Mouse (Mus musculus) midbrain, embryonic 12.5 days (tissue): ENCODE measurements around the gene Chat. TPM values are rescaled to one million over a fixed set of nuclear protein-coding genes. Genes with fewer than 3 reads are reported as not detected.

ENCODE experiments used
- ATAC-seq: fragments of 200-750 bp; cut with Nextera tagmentation; 2 replicates; pipeline ENCODE4 v1.8.0; 2017; ENCODE audit warnings: low read depth, moderate TSS enrichment, moderate library complexity; ENCODE audit not compliant: low FRiP score
- H3K27ac ChIP-seq: fragments of 300-500 bp; sonication (generic); replicated peaks from 2 replicates; pipeline ENCODE4 v1.5.1; 2016; ENCODE audit warnings: mild to moderate bottlenecking
- H3K27me3 ChIP-seq: fragments of 300-500 bp; sonication (generic); 2 replicates; pipeline ENCODE4 v1.6.1; 2016; ENCODE audit warnings: mild to moderate bottlenecking
- H3K36me3 ChIP-seq: fragments of 300-500 bp; sonication (generic); 2 replicates; pipeline ENCODE4 v1.6.1; 2016
- H3K4me1 ChIP-seq: fragments of 300-500 bp; sonication (generic); 2 replicates; pipeline ENCODE4 v1.6.1; 2016
- H3K4me2 ChIP-seq: fragments of 300-500 bp; sonication (generic); replicated peaks from 2 replicates; pipeline ENCODE4 v1.6.1; 2016; ENCODE audit warnings: mild to moderate bottlenecking, moderate library complexity
- H3K4me3 ChIP-seq: fragments of 300-500 bp; sonication (generic); 2 replicates; pipeline ENCODE4 v1.5.1; 2016; ENCODE audit warnings: mild to moderate bottlenecking
- H3K9ac ChIP-seq: fragments of 300-500 bp; sonication (generic); replicated peaks from 2 replicates; pipeline ENCODE4 v1.6.1; 2016; ENCODE audit warnings: mild to moderate bottlenecking, moderate library complexity
- H3K9me3 ChIP-seq: fragments of 300-500 bp; sonication (generic); 2 replicates; pipeline ENCODE4 v1.6.1; 2016; ENCODE audit warnings: mild to moderate bottlenecking
- WGBS: fragments of 180-500 bp; shearing (Covaris S2); methylation state at CpG from one replicate; pipeline ENCODE4 v1.1.7; 2016; 5-methylcytosine and 5-hydroxymethylcytosine counted together
- polyA plus RNA-seq: library from polyadenylated mRNA; unstranded; fragments of >200 nt; fragmentation: Nextera tagmentation; extraction: Ambion mirVana; gene quantifications from 2 replicates; pipeline ENCODE4 v1.2.1, GENCODE M21; 2016

Chat gene
- 0.18 and 0.19 TPM in 2 replicates for polyA plus RNA-seq

DNA sequence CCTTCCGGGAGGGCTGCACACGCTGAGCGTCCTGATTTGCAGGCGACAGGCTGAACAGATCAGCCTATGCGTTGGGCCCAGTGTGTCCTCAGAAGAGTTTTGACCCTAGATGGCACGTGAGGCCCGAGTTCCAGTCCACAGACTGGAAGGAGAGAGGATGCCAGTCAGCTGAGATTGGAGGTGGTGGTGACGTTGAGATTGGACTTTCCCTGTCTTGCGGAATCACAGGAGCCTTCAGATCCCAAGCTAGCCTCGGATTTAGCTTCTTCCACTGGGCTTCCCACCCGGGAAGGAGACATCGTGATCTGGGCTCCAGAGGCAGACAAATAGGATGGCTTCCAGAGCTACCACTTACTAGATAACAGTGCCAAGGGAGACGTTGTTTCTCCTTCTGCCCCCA, at the start of gene Chat:
Gene Chat, minus strand, starts transcription at position 101 of the 400 bp plus-strand sequence.
- no peak for ATAC-seq
- Histone ChIP-seq H3K4me2 (peak within 1 kb of the TSS; percentile 68), H3K27ac (no peak within 1 kb of the TSS), H3K4me3 (peak within 1 kb of the TSS; percentile 44), H3K4me1 (peaks cover 31% of the 10 kb centered on the region), H3K27me3 (peaks cover 85% of the 10 kb centered on the region), H3K9ac (peak within 1 kb of the TSS; percentile 7; the same call in 1 of the 2 replicates), H3K9me3 (no peaks in the 10 kb centered on the region), H3K36me3 (no peaks in the 10 kb centered on the region)
- WGBS: 12% methylated on average over 13 of the region's 13 CpGs

DNA sequence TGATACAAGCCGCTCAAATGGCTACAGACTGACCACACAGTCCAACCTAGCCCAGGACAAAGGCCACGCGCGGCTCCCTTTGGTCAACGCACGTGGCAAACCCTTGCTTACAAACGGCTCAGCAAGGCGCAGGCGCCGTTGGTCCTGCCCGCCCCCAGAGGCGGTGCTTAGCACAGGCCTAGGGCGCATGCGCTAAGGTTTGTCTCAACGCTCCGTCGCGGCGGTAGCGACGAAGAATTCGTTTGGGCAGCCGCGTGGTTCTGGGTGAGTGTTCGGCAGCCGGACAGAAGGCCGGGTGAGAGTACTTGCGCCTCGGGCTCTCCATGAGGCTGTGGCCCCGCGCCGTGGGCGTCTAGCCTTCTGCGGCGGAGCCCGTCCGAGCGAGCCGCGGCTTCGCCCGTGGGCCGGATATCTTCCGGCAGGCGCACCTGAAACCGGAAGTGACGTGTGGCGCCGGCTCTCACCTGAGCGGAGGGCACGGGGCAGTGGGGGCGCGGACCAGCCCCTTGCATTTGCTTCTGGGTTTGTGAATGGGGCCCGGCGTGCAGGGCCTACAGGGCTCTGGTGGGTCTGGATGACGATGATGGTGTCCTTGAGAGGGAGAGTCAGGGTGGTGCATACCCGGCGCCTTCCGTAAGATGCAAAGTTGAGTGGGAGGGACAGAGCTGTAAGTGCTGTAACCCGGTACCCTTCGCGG, 47.7 kb upstream of the Chat start, which contains the start of gene Ercc6:
Gene Ercc6, plus strand, starts transcription at position 186 of the 697 bp plus-strand sequence.
- WGBS: under 1% methylated on average over 62 of the region's 62 CpGs
- Histone ChIP-seq H3K4me3 (peak within 1 kb of the TSS; percentile 63), H3K4me2 (peak within 1 kb of the TSS; percentile 86), H3K27ac (peak within 1 kb of the TSS; percentile 75), H3K36me3 (peaks cover 15% of the 10 kb centered on the region), H3K27me3 (no peaks in the 10 kb centered on the region), H3K9me3 (no peaks in the 10 kb centered on the region), H3K9ac (peak within 1 kb of the TSS; percentile 56), H3K4me1 (peaks cover 14% of the 10 kb centered on the region)
- ATAC-seq: peak; percentile 97

DNA sequence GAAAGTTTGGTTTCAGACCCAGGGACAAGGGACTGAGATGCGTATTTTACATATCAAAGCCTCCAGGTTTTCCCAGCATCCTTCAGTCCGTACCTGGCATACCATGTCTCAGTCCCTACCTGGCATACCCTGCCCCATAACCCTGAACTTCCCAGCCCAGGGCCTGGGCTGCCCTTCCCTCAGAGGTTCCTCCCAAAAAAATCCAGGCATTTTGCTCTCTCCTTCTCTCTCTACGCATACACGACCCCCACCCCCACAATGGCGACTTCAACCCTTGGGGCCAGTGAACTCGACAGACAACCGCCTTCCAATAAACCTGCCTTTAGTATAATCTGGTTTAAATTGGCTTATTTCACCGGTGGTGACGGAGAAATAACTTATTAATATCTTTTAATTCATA, 47.1 kb upstream of the Chat start:
- 43% methylated on average over 9 of the region's 9 CpGs for WGBS
- ATAC-seq: peak; percentile 64
- H3K4me2 ChIP-seq: peak overlapping the region; percentile 86
- H3K9me3 ChIP-seq: no peaks in the 10 kb centered on the region
- no peak overlapping the region for H3K27ac ChIP-seq
- no peaks in the 10 kb centered on the region for H3K27me3 ChIP-seq
- no peak overlapping the region for H3K9ac ChIP-seq
- peaks cover 12% of the 10 kb centered on the region for H3K36me3 ChIP-seq
- peaks cover 14% of the 10 kb centered on the region for H3K4me1 ChIP-seq
- peak overlapping the region; percentile 63 for H3K4me3 ChIP-seq

DNA sequence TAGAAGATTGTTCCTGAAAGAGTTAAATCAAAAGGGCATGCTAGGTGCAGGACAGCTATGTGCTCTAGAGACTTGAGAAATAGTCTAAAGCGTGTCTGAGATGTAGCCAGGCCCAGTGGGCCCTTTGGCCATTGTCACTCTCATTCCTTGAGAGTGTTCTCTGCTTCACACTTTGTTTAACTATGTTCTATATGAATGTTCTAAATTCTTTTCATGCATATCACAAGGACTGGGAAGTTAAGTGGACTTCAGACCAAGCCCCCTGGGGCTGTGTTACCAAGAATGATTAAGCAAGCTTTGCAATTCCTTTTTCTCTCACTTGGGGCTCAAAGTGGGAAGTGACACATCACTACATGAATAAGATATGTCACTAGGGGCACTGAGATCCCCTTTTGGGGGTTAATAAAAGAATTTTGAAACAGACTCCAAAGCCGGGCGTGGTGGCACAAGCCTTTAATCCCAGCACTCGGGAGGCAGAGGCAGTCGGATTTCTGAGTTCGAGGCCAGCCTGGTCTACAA, 43.7 kb upstream of the Chat start:
- no peak for ATAC-seq
- no peaks in the 10 kb centered on the region for H3K36me3 ChIP-seq

DNA sequence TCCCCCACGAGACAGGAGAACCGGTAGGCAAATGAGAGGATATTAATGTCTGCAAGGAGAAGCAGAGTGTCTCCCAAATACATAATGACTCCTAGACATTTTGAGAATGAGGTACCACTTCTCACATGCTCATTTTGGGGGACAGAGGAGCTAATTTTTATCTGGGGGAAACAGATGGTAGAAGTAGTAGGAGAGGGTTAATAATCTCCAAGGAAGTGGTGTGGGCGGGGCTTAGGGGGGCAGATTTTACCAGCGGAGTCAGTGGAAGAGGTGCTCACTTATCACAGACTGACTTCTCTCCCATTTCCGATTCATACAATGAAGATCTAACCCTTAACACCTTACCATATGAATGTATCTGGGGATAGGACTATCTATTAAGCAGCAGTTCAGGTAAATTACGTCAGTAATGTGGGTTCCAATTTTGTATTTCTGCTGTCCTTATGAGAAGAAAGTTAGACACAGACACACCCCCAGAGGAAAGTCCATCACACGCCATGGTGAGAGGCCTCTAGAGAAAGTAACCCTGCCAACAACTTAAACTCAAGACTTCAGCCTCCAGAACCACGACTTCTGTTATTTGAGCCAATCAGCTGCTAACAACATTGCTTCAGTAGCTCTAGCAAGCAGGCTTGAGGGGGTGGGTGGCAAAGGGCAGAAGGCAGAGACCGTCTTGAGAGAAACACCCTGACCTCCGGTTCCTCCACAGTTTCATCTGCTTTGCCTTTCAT, 42.5 kb upstream of the Chat start:
- ATAC-seq: no peak
- no peak overlapping the region for H3K27ac ChIP-seq
- H3K4me3 ChIP-seq: no peak overlapping the region
- 72% methylated on average over 10 of the region's 10 CpGs for WGBS
- H3K9me3 ChIP-seq: no peaks in the 10 kb centered on the region
- no peak overlapping the region for H3K4me2 ChIP-seq
- H3K4me1 ChIP-seq: peaks cover 3% of the 10 kb centered on the region; the same call in 1 of the 2 replicates
- no peaks in the 10 kb centered on the region for H3K36me3 ChIP-seq
- H3K9ac ChIP-seq: no peak overlapping the region
- 0 out of 2 replicates have a peak, but pooled peaks cover 3% of the 10 kb centered on the region for H3K27me3 ChIP-seq

More for the DNA sequence above, 43.7 kb upstream of the Chat start:
- Histone ChIP-seq H3K4me2 (no peak overlapping the region), H3K9me3 (no peaks in the 10 kb centered on the region), H3K27me3 (0 out of 2 replicates have a peak, but pooled peaks cover 2% of the 10 kb centered on the region), H3K4me3 (no peak overlapping the region), H3K27ac (no peak overlapping the region), H3K9ac (no peak overlapping the region), H3K4me1 (peaks cover 10% of the 10 kb centered on the region)
- WGBS: 88% methylated on average over 6 of the region's 6 CpGs

DNA sequence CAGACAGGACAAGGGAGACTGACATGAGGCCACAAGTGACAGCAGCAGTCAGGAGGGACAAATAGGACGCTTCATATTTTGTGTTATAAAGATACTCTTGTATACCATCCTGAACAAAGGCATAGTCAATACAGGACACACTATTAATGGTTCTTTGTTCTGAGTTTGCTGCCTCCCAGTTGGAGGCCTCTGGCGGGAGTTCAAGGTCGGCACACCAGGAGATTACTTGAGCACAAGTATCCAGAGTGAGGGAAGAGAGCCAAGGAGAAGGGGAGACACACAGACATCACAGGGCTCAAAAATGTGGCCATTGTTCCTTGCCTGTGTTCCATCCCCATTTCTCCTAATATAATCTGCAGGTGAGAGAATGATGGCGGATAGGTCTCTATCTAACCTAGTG, 41.4 kb upstream of the Chat start:
- no peak overlapping the region for H3K9ac ChIP-seq

DNA sequence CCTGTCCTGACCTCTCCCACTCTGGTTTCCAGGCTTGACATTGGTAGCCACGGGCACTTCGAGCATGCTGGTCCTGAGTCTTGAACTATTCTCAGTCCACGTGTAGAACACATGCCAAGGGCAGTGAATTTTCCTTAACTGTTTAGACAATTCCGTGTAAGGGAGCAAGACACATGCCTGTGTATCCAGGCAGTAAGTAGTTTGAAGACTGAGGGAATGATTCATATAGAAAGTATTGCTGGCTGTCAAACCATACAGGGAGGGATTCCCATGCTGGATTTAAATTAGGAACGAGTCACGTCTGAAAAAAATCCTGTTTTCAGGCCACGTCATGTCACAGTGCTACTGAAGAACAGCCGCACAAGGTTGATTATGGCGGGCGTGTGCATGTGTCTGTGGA, 40.5 kb upstream of the Chat start:
- Histone ChIP-seq H3K9me3 (no peaks in the 10 kb centered on the region), H3K27me3 (0 out of 2 replicates have a peak, but pooled peaks cover 6% of the 10 kb centered on the region), H3K9ac (no peak overlapping the region), H3K36me3 (no peaks in the 10 kb centered on the region), H3K4me2 (no peak overlapping the region), H3K4me3 (no peak overlapping the region), H3K4me1 (no peaks in the 10 kb centered on the region), H3K27ac (no peak overlapping the region)
- ATAC-seq: no peak
- 89% methylated on average over 10 of the region's 10 CpGs for WGBS

More for the DNA sequence above, 41.4 kb upstream of the Chat start:
- Histone ChIP-seq H3K9me3 (no peaks in the 10 kb centered on the region), H3K27ac (no peak overlapping the region), H3K4me2 (no peak overlapping the region), H3K4me3 (no peak overlapping the region), H3K36me3 (no peaks in the 10 kb centered on the region), H3K27me3 (0 out of 2 replicates have a peak, but pooled peaks cover 6% of the 10 kb centered on the region), H3K4me1 (no peaks in the 10 kb centered on the region)
- ATAC-seq: no peak
- whole genome bisulfite sequencing: 82% methylated on average over 4 of the region's 4 CpGs

DNA sequence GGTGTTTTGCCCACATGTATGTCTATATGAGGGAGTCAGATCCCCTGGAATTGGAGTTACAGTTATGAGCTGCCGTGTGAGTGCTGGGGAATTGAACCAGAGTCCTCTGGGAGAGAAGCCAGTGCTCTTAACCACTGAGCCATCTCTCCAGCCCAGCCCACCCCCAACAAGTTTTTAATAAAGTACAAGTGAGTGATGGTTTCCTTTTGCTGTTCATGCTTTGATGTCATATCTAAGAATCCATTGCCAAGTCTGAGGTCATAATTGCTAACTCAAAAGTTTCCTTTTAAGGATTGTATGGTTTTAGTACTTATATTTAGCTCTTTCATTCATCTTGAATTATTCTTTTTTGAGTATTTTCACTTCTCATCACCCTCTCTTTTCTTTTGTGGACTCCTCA, 38.1 kb upstream of the Chat start:
- Histone ChIP-seq H3K9ac (no peak overlapping the region), H3K9me3 (no peaks in the 10 kb centered on the region), H3K27ac (no peak overlapping the region), H3K4me1 (no peaks in the 10 kb centered on the region), H3K27me3 (0 out of 2 replicates have a peak, but pooled peaks cover 6% of the 10 kb centered on the region), H3K36me3 (no peaks in the 10 kb centered on the region), H3K4me3 (no peak overlapping the region), H3K4me2 (no peak overlapping the region)
- no peak for ATAC-seq
- 89% methylated on average over 1 of the region's 1 CpGs for WGBS

DNA sequence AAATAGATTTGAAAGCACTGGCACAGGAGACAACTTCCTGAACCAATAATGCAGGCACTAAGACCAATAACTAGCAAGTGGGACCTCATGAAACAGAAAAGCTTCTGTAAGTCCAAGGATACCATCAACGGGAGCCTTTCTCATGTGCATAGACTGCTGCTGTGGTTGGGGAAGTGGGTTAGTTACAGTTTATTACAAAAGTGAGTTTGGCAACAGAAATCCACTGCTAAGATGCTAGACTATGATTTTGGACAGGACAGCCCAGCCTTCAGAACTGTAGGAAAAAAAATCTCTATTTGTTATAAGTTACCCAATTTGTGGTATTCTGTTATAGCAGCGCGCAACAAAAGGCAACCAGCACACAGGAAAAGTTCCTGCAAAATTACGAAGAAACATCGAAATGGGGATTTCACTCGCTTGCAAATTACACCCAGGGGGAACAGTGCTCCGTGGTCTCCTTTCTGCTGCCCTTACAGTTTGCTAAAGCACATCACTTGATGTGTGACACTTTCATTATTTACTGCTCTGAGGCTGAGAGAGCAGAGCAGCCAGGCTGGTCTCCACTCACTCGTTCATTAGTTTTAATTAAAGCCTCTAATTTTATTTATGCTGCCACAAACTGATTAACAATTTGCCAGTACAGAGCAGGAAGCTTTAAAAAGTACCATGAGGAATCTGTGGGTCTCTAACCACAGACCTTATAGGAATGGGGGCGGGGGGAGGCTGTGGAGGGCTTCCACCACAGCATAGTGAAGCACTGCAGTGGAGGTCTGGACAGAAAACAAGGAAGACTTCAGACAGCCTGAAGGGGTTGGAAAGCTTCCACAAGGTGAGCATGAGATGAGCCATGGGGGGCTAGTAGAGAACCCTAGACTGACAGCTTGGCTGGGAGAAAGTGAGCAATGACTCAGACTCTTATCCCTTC, 37.2 kb upstream of the Chat start:
- H3K4me2 ChIP-seq: no peak overlapping the region
- ATAC-seq: no peak
- WGBS: 78% methylated on average over 9 of the region's 9 CpGs

DNA sequence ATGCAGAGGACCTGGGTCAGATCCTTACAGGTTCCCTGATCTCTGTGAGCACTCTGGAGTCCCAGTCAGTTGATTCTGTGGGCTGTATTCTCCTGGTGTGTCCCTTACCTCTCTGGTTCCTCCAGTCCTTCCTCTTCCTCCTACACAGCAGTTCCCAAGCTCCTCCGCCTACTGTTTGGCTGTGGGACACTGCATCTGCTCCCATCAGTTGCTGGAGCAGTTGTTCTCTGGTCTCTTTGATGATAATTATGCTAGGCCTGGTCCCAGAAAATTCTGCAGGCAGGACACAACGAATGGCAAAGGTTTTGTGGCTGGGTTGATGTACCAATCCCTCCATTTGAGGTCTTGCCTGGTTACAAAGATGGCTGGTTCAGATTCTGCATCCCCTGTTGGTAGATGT, 35.5 kb upstream of the Chat start:
- Histone ChIP-seq H3K9me3 (no peaks in the 10 kb centered on the region), H3K27ac (no peak overlapping the region), H3K4me1 (no peaks in the 10 kb centered on the region), H3K36me3 (no peaks in the 10 kb centered on the region), H3K27me3 (0 out of 2 replicates have a peak, but pooled peaks cover 6% of the 10 kb centered on the region), H3K4me3 (no peak overlapping the region), H3K9ac (no peak overlapping the region), H3K4me2 (no peak overlapping the region)
- 85% methylated on average over 2 of the region's 2 CpGs for WGBS
- no peak for ATAC-seq

More for the DNA sequence above, 37.2 kb upstream of the Chat start:
- Histone ChIP-seq H3K27ac (no peak overlapping the region), H3K4me1 (no peaks in the 10 kb centered on the region), H3K9me3 (no peaks in the 10 kb centered on the region), H3K27me3 (0 out of 2 replicates have a peak, but pooled peaks cover 6% of the 10 kb centered on the region), H3K4me3 (no peak overlapping the region), H3K9ac (no peak overlapping the region), H3K36me3 (no peaks in the 10 kb centered on the region)

DNA sequence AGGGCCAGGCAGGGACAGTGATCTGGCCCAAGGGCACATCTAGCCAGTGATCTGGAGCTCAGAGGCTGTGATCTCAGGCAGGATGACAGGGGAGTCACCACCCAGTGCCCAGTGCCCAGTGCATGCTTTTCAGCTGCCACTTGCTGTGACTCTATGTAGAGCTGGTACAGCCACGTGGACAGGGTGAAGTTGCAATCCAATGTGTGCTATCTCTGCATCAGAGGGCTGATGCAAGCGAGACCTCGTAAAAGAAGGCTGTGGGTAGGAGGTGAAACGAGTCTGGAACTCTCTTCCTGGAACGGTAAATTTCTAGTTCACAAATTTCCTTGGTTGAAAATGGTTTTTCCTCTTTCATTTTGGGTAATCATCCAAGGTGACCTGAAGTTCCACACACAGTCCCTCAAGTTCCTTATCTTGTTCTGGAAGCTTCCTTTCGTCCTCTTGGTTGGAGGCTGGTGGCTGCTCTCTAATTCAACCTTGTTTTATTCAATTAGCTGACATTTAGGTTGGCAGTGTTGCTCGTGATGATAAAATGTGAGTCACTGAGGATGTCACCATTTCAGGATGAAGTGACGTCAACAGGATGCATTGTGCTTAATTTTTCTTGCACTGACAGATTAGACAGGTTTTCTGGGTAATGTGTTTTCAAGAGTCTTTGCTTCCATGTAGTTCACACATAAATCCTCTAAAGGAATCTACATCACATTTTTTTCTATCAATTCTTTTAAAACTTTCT, 30.5 kb upstream of the Chat start:
- no peak overlapping the region for H3K27ac ChIP-seq
- no peak for ATAC-seq
- no peak overlapping the region for H3K9ac ChIP-seq
- no peaks in the 10 kb centered on the region for H3K36me3 ChIP-seq
- H3K4me3 ChIP-seq: no peak overlapping the region
- no peaks in the 10 kb centered on the region for H3K9me3 ChIP-seq
- no peak overlapping the region for H3K4me2 ChIP-seq
- H3K27me3 ChIP-seq: no peaks in the 10 kb centered on the region; the same call in 1 of the 2 replicates
- 79% methylated on average over 8 of the region's 8 CpGs for WGBS
- 0 out of 2 replicates have a peak, but pooled peaks cover 4% of the 10 kb centered on the region for H3K4me1 ChIP-seq
